Mouse (Mus musculus) lung, embryonic 14.5 days (tissue): ENCODE measurements at regions not wholly inside any gene's neighbourhood (a gene's known extent, or its start where the extent isn't known, plus 50 kb on each side); places are given as distances from the start of the nearest gene placed in this dataset.

Experiments used
- ATAC-seq: fragments of 200-750 bp; cut with Nextera tagmentation; 2 replicates; pipeline ENCODE4 v1.8.0; 2017; ENCODE audit warnings: mild to moderate bottlenecking, moderate TSS enrichment, moderate library complexity; ENCODE audit not compliant: insufficient read depth
- DNase-seq: peaks from one replicate; pipeline ENCODE4 v3.0.0-alpha.2; 2015
- H3K27ac ChIP-seq: fragments of 300-500 bp; sonication (generic); 2 replicates; pipeline ENCODE4 v1.5.1; 2014; ENCODE audit warnings: low read depth, mild to moderate bottlenecking, moderate library complexity
- H3K27me3 ChIP-seq: fragments of 300-500 bp; sonication (generic); 2 replicates; pipeline ENCODE4 v1.6.1; 2014; ENCODE audit warnings: low read length, control low read depth; ENCODE audit not compliant: insufficient read depth
- H3K36me3 ChIP-seq: fragments of 300-500 bp; sonication (generic); 2 replicates; pipeline ENCODE4 v1.6.1; 2014; ENCODE audit warnings: control low read depth; ENCODE audit not compliant: insufficient read depth
- H3K4me1 ChIP-seq: fragments of 300-500 bp; sonication (generic); 2 replicates; pipeline ENCODE4 v1.6.1; 2014; ENCODE audit warnings: antibody characterized with exemption, control low read depth; ENCODE audit not compliant: insufficient read depth
- H3K4me2 ChIP-seq: fragments of 300-500 bp; sonication (generic); 2 replicates; pipeline ENCODE4 v1.6.1; 2014; ENCODE audit warnings: mild to moderate bottlenecking
- H3K4me3 ChIP-seq: fragments of 300-500 bp; sonication (generic); 2 replicates; pipeline ENCODE4 v1.5.1; 2014; ENCODE audit warnings: low read depth, low read length
- H3K9ac ChIP-seq: fragments of 300-500 bp; sonication (generic); 2 replicates; pipeline ENCODE4 v1.6.1; 2014
- H3K9me3 ChIP-seq: fragments of 300-500 bp; sonication (generic); 2 replicates; pipeline ENCODE4 v1.6.1; 2016; ENCODE audit warnings: low read depth, low read length, control low read depth
- CTCF ChIP-seq: IDR thresholded peaks from 2 replicates; pipeline ENCODE4 v1.5.1; 2016; ENCODE audit warnings: antibody characterized with exemption, low read depth
- WGBS: fragments of 180-500 bp; shearing (Covaris S2); extraction: QIAGEN DNeasy Blood & Tissue Kit; methylation state at CpG from one replicate; pipeline ENCODE4 v1.1.7; 2014; 5-methylcytosine and 5-hydroxymethylcytosine counted together

DNA sequence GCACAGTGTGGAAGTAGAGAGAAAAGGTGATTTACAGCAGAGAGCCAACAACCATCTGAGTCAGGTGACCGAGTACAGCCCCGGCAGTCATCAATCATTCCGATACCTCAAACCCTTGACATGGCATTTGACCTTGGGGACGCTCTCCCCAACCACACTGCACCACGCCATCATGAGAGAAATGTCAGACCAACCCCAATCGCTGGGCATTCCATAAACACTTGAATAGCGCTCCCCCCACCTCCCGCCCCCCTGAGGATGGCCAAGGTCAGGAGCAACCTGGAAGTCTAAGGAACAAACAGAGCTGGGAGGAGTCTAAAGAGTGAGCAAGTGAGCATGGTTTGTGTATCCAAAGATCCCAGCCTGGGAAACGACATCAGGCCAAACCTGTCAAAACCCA is 198.2 kb upstream of the Srrm4 start:
- no peak overlapping the region for H3K4me2 ChIP-seq
- 51% methylated on average over 9 of the region's 9 CpGs for WGBS
- H3K27me3 ChIP-seq: no peaks in the 10 kb centered on the region

GRCm38 (mm10) chr5:116776450-116776849 is 184.8 kb upstream of the Srrm4 start:
- no peak overlapping the region for H3K4me2 ChIP-seq
- no peak overlapping the region for H3K4me3 ChIP-seq
- peak; percentile 18; the same call in 1 of the 2 replicates for TF ChIP-seq CTCF
- no peak overlapping the region for H3K9ac ChIP-seq
- H3K36me3 ChIP-seq: no peaks in the 10 kb centered on the region
- no peak overlapping the region for H3K27ac ChIP-seq
- DNase-seq: no peak
- H3K4me1 ChIP-seq: no peaks in the 10 kb centered on the region
- 42% methylated on average over 2 of the region's 2 CpGs for WGBS
- H3K9me3 ChIP-seq: no peaks in the 10 kb centered on the region
- ATAC-seq: no peak
- no peaks in the 10 kb centered on the region for H3K27me3 ChIP-seq

More for the DNA sequence above, 198.2 kb upstream of the Srrm4 start:
- Histone ChIP-seq H3K9me3 (no peaks in the 10 kb centered on the region), H3K4me1 (no peaks in the 10 kb centered on the region), H3K27ac (no peak overlapping the region), H3K4me3 (no peak overlapping the region), H3K36me3 (no peaks in the 10 kb centered on the region), H3K9ac (no peak overlapping the region)
- DNase-seq (no peak), ATAC-seq (no peak)
- no peak for TF ChIP-seq CTCF

GRCm38 (mm10) chr5:116766261-116766660 is 174.6 kb upstream of the Srrm4 start:
- Histone ChIP-seq H3K9ac (no peak overlapping the region), H3K4me3 (no peak overlapping the region), H3K4me2 (no peak overlapping the region), H3K27me3 (no peaks in the 10 kb centered on the region), H3K9me3 (no peaks in the 10 kb centered on the region; the same call in 1 of the 2 replicates), H3K4me1 (no peaks in the 10 kb centered on the region), H3K27ac (no peak overlapping the region), H3K36me3 (no peaks in the 10 kb centered on the region)
- ATAC-seq (no peak), DNase-seq (no peak)
- WGBS: 61% methylated on average over 2 of the region's 2 CpGs
- TF ChIP-seq CTCF: no peak

GRCm38 (mm10) chr5:116761323-116761722 is 169.7 kb upstream of the Srrm4 start:
- H3K27ac ChIP-seq: no peak overlapping the region
- no peak overlapping the region for H3K4me2 ChIP-seq
- DNase-seq: no peak
- H3K9ac ChIP-seq: no peak overlapping the region
- H3K36me3 ChIP-seq: no peaks in the 10 kb centered on the region
- H3K9me3 ChIP-seq: no peaks in the 10 kb centered on the region; the same call in 1 of the 2 replicates
- WGBS: 89% methylated on average over 6 of the region's 6 CpGs
- no peak for TF ChIP-seq CTCF
- no peak overlapping the region for H3K4me3 ChIP-seq
- ATAC-seq: no peak
- no peaks in the 10 kb centered on the region for H3K27me3 ChIP-seq
- H3K4me1 ChIP-seq: no peaks in the 10 kb centered on the region

- Histone ChIP-seq H3K27ac (no peak overlapping the region), H3K36me3 (no peaks in the 10 kb centered on the region), H3K4me1 (no peaks in the 10 kb centered on the region), H3K4me3 (no peak overlapping the region), H3K9ac (no peak overlapping the region), H3K27me3 (no peaks in the 10 kb centered on the region), H3K4me2 (no peak overlapping the region), H3K9me3 (no peaks in the 10 kb centered on the region)
- no peak for DNase-seq
- no peak for ATAC-seq
- no peak for TF ChIP-seq CTCF
- 74% methylated on average over 14 of the region's 14 CpGs for WGBS
These were observed 167.1 kb upstream of the Srrm4 start for GRCm38 (mm10) chr5:116758687-116759086.

DNA sequence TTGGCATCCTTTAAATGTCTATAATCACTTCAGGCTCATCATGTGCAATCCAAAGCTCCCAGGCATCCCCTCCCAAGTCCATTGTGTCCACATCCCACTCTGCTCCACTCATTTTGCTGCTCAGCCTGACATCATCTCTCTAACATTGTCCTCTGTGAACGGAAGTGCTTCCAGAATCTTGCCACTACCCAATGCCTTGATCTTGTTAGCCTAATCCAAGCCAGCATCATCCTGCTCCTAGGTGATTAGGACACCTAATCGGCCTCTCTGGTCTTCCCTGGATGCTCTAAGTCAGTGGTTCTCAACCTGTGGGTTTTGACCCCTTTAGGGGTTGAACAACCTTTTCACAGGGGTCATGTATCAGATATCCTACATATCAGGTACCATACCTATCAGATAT is 161.3 kb upstream of the Srrm4 start:
- H3K27ac ChIP-seq: no peak overlapping the region
- no peaks in the 10 kb centered on the region for H3K4me1 ChIP-seq
- 67% methylated on average over 2 of the region's 2 CpGs for WGBS
- no peak for ATAC-seq
- no peak overlapping the region for H3K4me2 ChIP-seq
- no peaks in the 10 kb centered on the region for H3K36me3 ChIP-seq
- no peaks in the 10 kb centered on the region for H3K9me3 ChIP-seq
- H3K9ac ChIP-seq: no peak overlapping the region
- H3K27me3 ChIP-seq: no peaks in the 10 kb centered on the region
- TF ChIP-seq CTCF: no peak
- no peak for DNase-seq
- H3K4me3 ChIP-seq: no peak overlapping the region

- no peak overlapping the region for H3K4me2 ChIP-seq
- DNase-seq (no peak), ATAC-seq (no peak)
- H3K36me3 ChIP-seq: no peaks in the 10 kb centered on the region
- no peaks in the 10 kb centered on the region for H3K4me1 ChIP-seq
- H3K27me3 ChIP-seq: no peaks in the 10 kb centered on the region
- 61% methylated on average over 1 of the region's 1 CpGs for WGBS
- no peak for TF ChIP-seq CTCF
- H3K4me3 ChIP-seq: no peak overlapping the region
- H3K27ac ChIP-seq: no peak overlapping the region
- no peak overlapping the region for H3K9ac ChIP-seq
- H3K9me3 ChIP-seq: no peaks in the 10 kb centered on the region
These were observed 160.5 kb upstream of the Srrm4 start for GRCm38 (mm10) chr5:116752096-116752495.

GRCm38 (mm10) chr5:116745776-116746175 is 154.2 kb upstream of the Srrm4 start:
- Histone ChIP-seq H3K27ac (no peak overlapping the region), H3K27me3 (no peaks in the 10 kb centered on the region), H3K4me3 (no peak overlapping the region), H3K4me2 (no peak overlapping the region), H3K9me3 (no peaks in the 10 kb centered on the region), H3K36me3 (no peaks in the 10 kb centered on the region), H3K4me1 (no peaks in the 10 kb centered on the region), H3K9ac (no peak overlapping the region)
- no peak for ATAC-seq
- 86% methylated on average over 4 of the region's 4 CpGs for WGBS
- no peak for DNase-seq
- no peak for TF ChIP-seq CTCF
